ENCODE assay signal across 10 mouse cellular contexts in genomic region chr5:35557946-35558621, GRCm38 (mm10). TPM values are rescaled to one million over a fixed set of nuclear protein-coding genes. Genes with fewer than 3 reads are reported as not detected.
DNase-seq lines count a peak whose midpoint lies in the region; ATAC-seq and TF ChIP-seq lines count a peak whose summit lies in the region.
"Had no signal": no experiment of that assay in that cellular context is flagged by ENCODE, and none has a peak within 500 bp of the region (broad histone marks: within the 10 kb centered on the region; RNA-seq: fewer than 3 reads in every experiment).

No protein-coding gene starts in this region.

- no peaks in the 10 kb centered on the region for H3K4me1 ChIP-seq in testis, adult 2 months (ENCODE audit: control insufficient read depth, insufficient read depth, low read length)
- no peaks in the 10 kb centered on the region for H3K4me1 ChIP-seq in embryonic facial prominence, embryonic 11.5 days (ENCODE audit: control insufficient read depth, insufficient read depth, low read length)
- H3K4me1 ChIP-seq in stomach, postnatal 0 days (replicated peaks; ENCODE audit: control insufficient read depth, insufficient read depth) = no peaks in the 10 kb centered on the region

- no peak overlapping the region for H3K27ac ChIP-seq in testis, adult 2 months (ENCODE audit: control insufficient read depth, insufficient read depth, low read depth, low read length)
- H3K27ac ChIP-seq in embryonic facial prominence, embryonic 11.5 days (replicated peaks; ENCODE audit: low read depth, low read length) = no peak overlapping the region
- H3K27ac ChIP-seq in stomach, postnatal 0 days (replicated peaks) = no peak overlapping the region

- no peak for ATAC-seq in embryonic facial prominence, embryonic 11.5 days (replicated peaks; ENCODE audit: insufficient number of reproducible peaks, low FRiP score, low TSS enrichment, low read depth)
- no peak for ATAC-seq in stomach, postnatal 0 days (ENCODE audit: low FRiP score, low TSS enrichment)
- ATAC-seq: Patski had no signal

- no peak for TF ChIP-seq EP300 in stomach, postnatal 0 days (optimal IDR thresholded peaks at IDR 0.05)

- WGBS in embryonic facial prominence, embryonic 11.5 days = 63% methylated on average over 13 of the region's 13 CpGs
- 78% methylated on average over 13 of the region's 13 CpGs for WGBS in stomach, postnatal 0 days

- no peak overlapping the region for H3K4me2 ChIP-seq in embryonic facial prominence, embryonic 11.5 days (ENCODE audit: low read depth, low read length)
- H3K4me2 ChIP-seq in stomach, postnatal 0 days (replicated peaks; ENCODE audit: low read depth) = no peak overlapping the region

- H3K27me3 ChIP-seq in testis, adult 2 months (ENCODE audit: control insufficient read depth, insufficient read depth, low read length) = no peaks in the 10 kb centered on the region
- H3K27me3 ChIP-seq in embryonic facial prominence, embryonic 11.5 days (ENCODE audit: control insufficient read depth, insufficient read depth, low read length) = no peaks in the 10 kb centered on the region
- H3K27me3 ChIP-seq in stomach, postnatal 0 days (ENCODE audit: control insufficient read depth, insufficient read depth, low read length) = no peaks in the 10 kb centered on the region
- H3K27me3 ChIP-seq: Patski had no signal

- no peak overlapping the region for H3K4me3 ChIP-seq in testis, adult 2 months (ENCODE audit: control insufficient read depth, low read depth, low read length)
- no peak overlapping the region for H3K4me3 ChIP-seq in embryonic facial prominence, embryonic 11.5 days (ENCODE audit: low read depth, low read length)
- no peak overlapping the region for H3K4me3 ChIP-seq in stomach, postnatal 0 days (ENCODE audit: low read depth, low read length)
- H3K4me3 ChIP-seq: erythroblast, embryonic 14.5 days had no signal

- peak; percentile 43 for DNase-seq in kidney, postnatal 10 days
- DNase-seq in kidney, adult 18-20 months = no peak
- no peak for DNase-seq in testis, postnatal 10 days (ENCODE audit: low spot score)
- DNase-seq in embryonic facial prominence, embryonic 11.5 days (ENCODE audit: low spot score) = peak; percentile 40
- no peak for DNase-seq in stomach, postnatal 0 days (ENCODE audit: low spot score)
- no peak for DNase-seq in urinary bladder, postnatal 36 days (ENCODE audit: low spot score in 2 of 2)
- no peak for DNase-seq in cerebellum, adult 9-10 months

- H3K9ac ChIP-seq in embryonic facial prominence, embryonic 11.5 days (replicated peaks; ENCODE audit: low read length) = no peak overlapping the region
- H3K9ac ChIP-seq in stomach, postnatal 0 days (ENCODE audit: low read length) = no peak overlapping the region

- TF ChIP-seq CTCF in testis, adult 2 months (IDR thresholded peaks at IDR 0.05; ENCODE audit: control insufficient read depth, insufficient read depth, insufficient replicate concordance, low read depth, low read length) = peak; percentile 2; the same call in 1 of the 2 replicates
- TF ChIP-seq CTCF in stomach, postnatal 0 days (IDR thresholded peaks at IDR 0.05; ENCODE audit: low read depth) = peak; percentile 66

- H3K9me3 ChIP-seq in embryonic facial prominence, embryonic 11.5 days (replicated peaks; ENCODE audit: control insufficient read depth, low read length) = no peaks in the 10 kb centered on the region
- H3K9me3 ChIP-seq in stomach, postnatal 0 days (ENCODE audit: control insufficient read depth, low read length) = no peaks in the 10 kb centered on the region

- no peak for TF ChIP-seq POLR2A in testis, adult 2 months (IDR thresholded peaks at IDR 0.05; ENCODE audit: control insufficient read depth, low read depth, low read length)

- peaks cover 2% of the 10 kb centered on the region; the same call in 1 of the 2 replicates for H3K36me3 ChIP-seq in testis, adult 2 months (ENCODE audit: control insufficient read depth, insufficient read depth, low read length)
- peaks cover 5% of the 10 kb centered on the region for H3K36me3 ChIP-seq in embryonic facial prominence, embryonic 11.5 days (replicated peaks; ENCODE audit: control insufficient read depth, insufficient read depth, low read depth, low read length)
- peaks cover 13% of the 10 kb centered on the region for H3K36me3 ChIP-seq in stomach, postnatal 0 days (ENCODE audit: control insufficient read depth, insufficient read depth, low read length)

RNA-seq across cellular contexts. Expression of gene Trmt44, which starts 16.8 kb away (rescaled TPM):
- 4.7 and 4.8 TPM in 2 replicates for polyA plus RNA-seq in testis, adult 2 months (2012; rRNA removed)
- 6.9 and 7.9 TPM in 2 replicates for polyA plus RNA-seq in embryonic facial prominence, embryonic 11.5 days (2014; fragmentation: Nextera tagmentation; extraction: Ambion mirVana)
- polyA plus RNA-seq in stomach, postnatal 0 days (2015; fragmentation: Nextera tagmentation; extraction: Ambion mirVana) = 2.9 and 3.2 TPM in 2 replicates

RNA-seq across cellular contexts. Expression of gene Acox3, which starts 24.8 kb away (rescaled TPM):
- polyA plus RNA-seq in testis, adult 2 months (2012; rRNA removed) = 45.2 and 52.9 TPM in 2 replicates
- polyA plus RNA-seq in embryonic facial prominence, embryonic 11.5 days (2014; fragmentation: Nextera tagmentation; extraction: Ambion mirVana) = 10.5 and 10.9 TPM in 2 replicates
- 9.0 and 9.6 TPM in 2 replicates for polyA plus RNA-seq in stomach, postnatal 0 days (2015; fragmentation: Nextera tagmentation; extraction: Ambion mirVana)

RNA-seq across cellular contexts. Expression of gene Cpz, which starts 32.6 kb away (rescaled TPM):
- 1.4 and 2.9 TPM in 2 replicates for polyA plus RNA-seq in testis, adult 2 months (2012; rRNA removed)
- 3.6 and 6.0 TPM in 2 replicates for polyA plus RNA-seq in embryonic facial prominence, embryonic 11.5 days (2014; fragmentation: Nextera tagmentation; extraction: Ambion mirVana)
- polyA plus RNA-seq in stomach, postnatal 0 days (2015; fragmentation: Nextera tagmentation; extraction: Ambion mirVana) = 10.5 and 11.0 TPM in 2 replicates
- polyA plus RNA-seq: erythroblast, embryonic 14.5 days had no signal

Comparison
In these comparisons a context has a peak if more than half of its experiments do, and no peak if none do; other contexts are left out.
1. DNase-seq: peak in kidney, postnatal 10 days (single experiment) and embryonic facial prominence, embryonic 11.5 days (single experiment); none in kidney, adult 18-20 months (single experiment), testis, postnatal 10 days (single experiment), stomach, postnatal 0 days (single experiment), urinary bladder, postnatal 36 days (0 of 2) and cerebellum, adult 9-10 months (single experiment).